Comparison of ENCODE assay signal across 7 mouse cellular contexts in the genomic region with DNA sequence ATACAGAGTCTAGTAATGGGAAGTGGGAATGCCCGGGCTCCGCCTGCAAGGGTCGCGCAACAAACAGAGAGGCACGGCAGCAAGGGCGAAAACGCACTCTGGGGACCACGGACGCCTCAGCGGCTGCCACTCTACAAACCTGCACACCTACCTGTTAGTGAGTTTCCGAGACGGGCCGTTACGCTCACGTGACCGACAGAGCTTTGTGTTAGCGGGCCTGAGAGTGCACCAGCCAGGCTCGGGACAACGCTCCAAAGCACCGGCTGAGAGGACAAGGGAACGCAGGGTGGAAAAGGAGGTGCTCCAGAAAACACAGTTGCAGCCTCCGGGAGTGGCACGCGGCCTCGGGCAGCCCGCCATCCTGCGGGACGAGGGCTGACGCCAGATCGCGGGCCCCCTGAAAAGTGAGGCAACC. TPM values are rescaled to one million over a fixed set of nuclear protein-coding genes. Genes with fewer than 3 reads are reported as not detected.
DNase-seq lines count a peak whose midpoint lies in the region; ATAC-seq and TF ChIP-seq lines count a peak whose summit lies in the region.

No protein-coding gene starts in this region.

- H3K9me3 ChIP-seq in hindbrain, embryonic 11.5 days (ENCODE audit: control insufficient read depth, low read length): no peaks in the 10 kb centered on the region
- H3K9me3 ChIP-seq in limb, embryonic 11.5 days (ENCODE audit: control insufficient read depth, low read length): no peaks in the 10 kb centered on the region
- no peaks in the 10 kb centered on the region for H3K9me3 ChIP-seq in midbrain, embryonic 10.5 days (replicated peaks)
- no peaks in the 10 kb centered on the region for H3K9me3 ChIP-seq in stomach, embryonic 15.5 days

- no peaks in the 10 kb centered on the region for H3K36me3 ChIP-seq in hindbrain, embryonic 11.5 days (ENCODE audit: control insufficient read depth, insufficient read depth, low read length)
- H3K36me3 ChIP-seq in limb, embryonic 11.5 days (ENCODE audit: control insufficient read depth, insufficient read depth, low read length): peaks cover 8% of the 10 kb centered on the region; the same call in 1 of the 2 replicates
- H3K36me3 ChIP-seq in midbrain, embryonic 10.5 days: peaks cover 49% of the 10 kb centered on the region
- 0 out of 2 replicates have a peak, but pooled peaks cover 5% of the 10 kb centered on the region for H3K36me3 ChIP-seq in stomach, embryonic 15.5 days

- H3K27ac ChIP-seq in cortical plate, adult 2 months (ENCODE audit: insufficient read depth, low read length): peak overlapping the region; percentile 51
- peak overlapping the region; percentile 97 for H3K27ac ChIP-seq in hindbrain, embryonic 11.5 days (ENCODE audit: low read depth, low read length)
- peak overlapping the region; percentile 98 for H3K27ac ChIP-seq in limb, embryonic 11.5 days (replicated peaks; ENCODE audit: low read depth, low read length)
- H3K27ac ChIP-seq in midbrain, embryonic 10.5 days (replicated peaks): peak overlapping the region; percentile 99
- H3K27ac ChIP-seq in stomach, embryonic 15.5 days: peak overlapping the region; percentile 98

- H3K4me2 ChIP-seq in hindbrain, embryonic 11.5 days (replicated peaks; ENCODE audit: low read depth, low read length): peak overlapping the region; percentile 47
- H3K4me2 ChIP-seq in limb, embryonic 11.5 days (ENCODE audit: low read depth, severe bottlenecking): peak overlapping the region; percentile 60
- H3K4me2 ChIP-seq in stomach, embryonic 15.5 days: peak overlapping the region; percentile 62

- H3K4me1 ChIP-seq in cortical plate, adult 2 months (ENCODE audit: control insufficient read depth, insufficient read depth, low read length): no peaks in the 10 kb centered on the region; the same call in 1 of the 2 replicates
- H3K4me1 ChIP-seq in hindbrain, embryonic 11.5 days (replicated peaks; ENCODE audit: control insufficient read depth, insufficient read depth, low read length): no peaks in the 10 kb centered on the region; the same call in 1 of the 2 replicates
- peaks cover 9% of the 10 kb centered on the region for H3K4me1 ChIP-seq in limb, embryonic 11.5 days (ENCODE audit: control insufficient read depth, insufficient read depth, low read length)
- H3K4me1 ChIP-seq in midbrain, embryonic 10.5 days: peaks cover 32% of the 10 kb centered on the region
- H3K4me1 ChIP-seq in stomach, embryonic 15.5 days: peaks cover 6% of the 10 kb centered on the region

- H3K27me3 ChIP-seq in hindbrain, embryonic 11.5 days (ENCODE audit: control insufficient read depth, insufficient read depth, low read length): no peaks in the 10 kb centered on the region
- H3K27me3 ChIP-seq in limb, embryonic 11.5 days (ENCODE audit: control insufficient read depth, insufficient read depth, low read length): no peaks in the 10 kb centered on the region
- H3K27me3 ChIP-seq in midbrain, embryonic 10.5 days (ENCODE audit: low read depth, poor library complexity, severe bottlenecking): no peaks in the 10 kb centered on the region
- H3K27me3 ChIP-seq in stomach, embryonic 15.5 days (replicated peaks): no peaks in the 10 kb centered on the region

- WGBS in hindbrain, embryonic 11.5 days: under 1% methylated on average over 31 of the region's 31 CpGs
- WGBS in limb, embryonic 11.5 days: under 1% methylated on average over 30 of the region's 31 CpGs
- WGBS in midbrain, embryonic 10.5 days: under 1% methylated on average over 31 of the region's 31 CpGs
- WGBS in stomach, embryonic 15.5 days: under 1% methylated on average over 31 of the region's 31 CpGs

- peak overlapping the region; percentile 45 for H3K4me3 ChIP-seq in cortical plate, adult 2 months (ENCODE audit: insufficient read depth, low read length)
- peak overlapping the region; percentile 85 for H3K4me3 ChIP-seq in hindbrain, embryonic 11.5 days (ENCODE audit: low read depth, low read length)
- H3K4me3 ChIP-seq in limb, embryonic 11.5 days (ENCODE audit: low read depth, low read length): peak overlapping the region; percentile 85
- peak overlapping the region; percentile 85 for H3K4me3 ChIP-seq in midbrain, embryonic 10.5 days
- H3K4me3 ChIP-seq in stomach, embryonic 15.5 days (replicated peaks): peak overlapping the region; percentile 74

- no peak for TF ChIP-seq CTCF in cortical plate, adult 2 months (IDR thresholded peaks at IDR 0.05; ENCODE audit: extremely low read depth, insufficient read depth, low read length)

- H3K9ac ChIP-seq in hindbrain, embryonic 11.5 days (ENCODE audit: low read depth, low read length): peak overlapping the region; percentile 91
- H3K9ac ChIP-seq in limb, embryonic 11.5 days (ENCODE audit: low read length): peak overlapping the region; percentile 95
- H3K9ac ChIP-seq in stomach, embryonic 15.5 days: peak overlapping the region; percentile 90

- DNase-seq in 3T3-L1 (ENCODE audit: low read depth, low spot score): peak; percentile 64
- DNase-seq in A20 (ENCODE audit: low read depth, low spot score): peak; percentile 81
- DNase-seq in hindbrain, embryonic 11.5 days (ENCODE audit: low spot score): peak; percentile 77
- peak; percentile 80 for DNase-seq in limb, embryonic 11.5 days (ENCODE audit: low spot score)
- peak; percentile 81 for DNase-seq in midbrain, embryonic 10.5 days (ENCODE audit: low spot score)

- no peak for TF ChIP-seq POLR2A in cortical plate, adult 2 months (IDR thresholded peaks at IDR 0.05; ENCODE audit: extremely low read depth, insufficient read depth, low read length)

- ATAC-seq in hindbrain, embryonic 11.5 days (ENCODE audit: low FRiP score): peak; percentile 18
- peak; percentile 8; the same call in 1 of the 2 replicates for ATAC-seq in limb, embryonic 11.5 days (ENCODE audit: insufficient number of reproducible peaks, low FRiP score, low TSS enrichment, low read depth)
- peak; percentile 5 for ATAC-seq in stomach, embryonic 15.5 days (ENCODE audit: insufficient read depth, low FRiP score, low read depth)

RNA-seq across cellular contexts. Expression of gene Cep57, which starts 0.5 kb away (rescaled TPM):
- 19.2 and 22.4 TPM in 2 replicates for polyA plus RNA-seq in cortical plate, adult 2 months (2012; rRNA removed)
- 60.2 and 66.1 TPM in 2 replicates for polyA plus RNA-seq in hindbrain, embryonic 11.5 days (2014; fragmentation: Nextera tagmentation; extraction: Ambion mirVana)
- 73.7 and 75.7 TPM in 2 replicates for polyA plus RNA-seq in limb, embryonic 11.5 days (2014; fragmentation: Nextera tagmentation; extraction: Ambion mirVana)
- 61.5 and 62.4 TPM in 2 replicates for polyA plus RNA-seq in midbrain, embryonic 10.5 days (2016; fragmentation: Nextera tagmentation; extraction: Ambion mirVana)
- polyA plus RNA-seq in stomach, embryonic 15.5 days (2015; fragmentation: Nextera tagmentation; extraction: Ambion mirVana): 46.4 and 51.8 TPM in 2 replicates

RNA-seq across cellular contexts. Expression of gene Fam76b, which starts 1.1 kb away (rescaled TPM):
- polyA plus RNA-seq in cortical plate, adult 2 months (2012; rRNA removed): 20.8 and 22.2 TPM in 2 replicates
- 30.2 and 33.8 TPM in 2 replicates for polyA plus RNA-seq in hindbrain, embryonic 11.5 days (2014; fragmentation: Nextera tagmentation; extraction: Ambion mirVana)
- 28.3 and 30.2 TPM in 2 replicates for polyA plus RNA-seq in limb, embryonic 11.5 days (2014; fragmentation: Nextera tagmentation; extraction: Ambion mirVana)
- 21.2 and 23.4 TPM in 2 replicates for polyA plus RNA-seq in midbrain, embryonic 10.5 days (2016; fragmentation: Nextera tagmentation; extraction: Ambion mirVana)
- 22.2 and 23.7 TPM in 2 replicates for polyA plus RNA-seq in stomach, embryonic 15.5 days (2015; fragmentation: Nextera tagmentation; extraction: Ambion mirVana)

Comparison
In these comparisons a context has a peak if more than half of its experiments do, and no peak if none do; other contexts are left out.
1. Peak in every context shown above with its lines: DNase-seq, ATAC-seq, H3K4me3 ChIP-seq and H3K27ac ChIP-seq.